Mouse (Mus musculus) WW6 (cell line): ENCODE measurements around the gene Cacng1.
A peak's percentile ranks its signal among the peaks of the same experiment; 100 is the strongest.

ENCODE experiments used
- DNase-seq: peaks from one replicate; pipeline ENCODE4 v3.0.0-alpha.2; 2013; ENCODE audit warnings: low read depth, low spot score

Gene Cacng1

GRCm38 (mm10) chr11:107707897-107708610 lies 8.3 kb downstream of the Cacng1 start:
- no peak for DNase-seq

- DNase-seq: no peak
These were observed 10.7 kb downstream of the Cacng1 start for GRCm38 (mm10) chr11:107705476-107706074.

- DNase-seq: no peak
These were observed 11.3 kb downstream of the Cacng1 start for GRCm38 (mm10) chr11:107705060-107705459.

GRCm38 (mm10) chr11:107703272-107704134 lies 12.8 kb downstream of the Cacng1 start:
- no peak for DNase-seq

- DNase-seq: no peak
These were observed 16.4 kb downstream of the Cacng1 start for GRCm38 (mm10) chr11:107699967-107700366.

- DNase-seq: no peak
These were observed 23.0 kb downstream of the Cacng1 start for GRCm38 (mm10) chr11:107693338-107693737.

- no peak for DNase-seq
These were observed 24.8 kb downstream of the Cacng1 start for GRCm38 (mm10) chr11:107691569-107691968.

- no peak for DNase-seq
These were observed 27.8 kb downstream of the Cacng1 start for GRCm38 (mm10) chr11:107688480-107688879.

- DNase-seq: peak; percentile 76
These were observed 30.0 kb downstream of the Cacng1 start for GRCm38 (mm10) chr11:107686290-107686689.

- no peak for DNase-seq
These were observed 32.5 kb downstream of the Cacng1 start for GRCm38 (mm10) chr11:107683544-107684465.

- no peak for DNase-seq
These were observed 33.5 kb downstream of the Cacng1 start for GRCm38 (mm10) chr11:107682694-107683355.

- DNase-seq: no peak
These were observed 39.9 kb downstream of the Cacng1 start for GRCm38 (mm10) chr11:107676207-107676940.

GRCm38 (mm10) chr11:107675246-107675645 lies 41.1 kb downstream of the Cacng1 start:
- DNase-seq: no peak

GRCm38 (mm10) chr11:107674601-107675000 lies 41.7 kb downstream of the Cacng1 start:
- no peak for DNase-seq

GRCm38 (mm10) chr11:107674006-107674405 lies 42.3 kb downstream of the Cacng1 start:
- no peak for DNase-seq

- no peak for DNase-seq
These were observed 47.3 kb downstream of the Cacng1 start for GRCm38 (mm10) chr11:107668977-107669376.

- DNase-seq: no peak
These were observed 48.1 kb downstream of the Cacng1 start for GRCm38 (mm10) chr11:107668223-107668622.

GRCm38 (mm10) chr11:107667542-107667941 lies 48.8 kb downstream of the Cacng1 start:
- no peak for DNase-seq

GRCm38 (mm10) chr11:107662666-107663065 lies 53.7 kb downstream of the Cacng1 start:
- DNase-seq: no peak

- DNase-seq: no peak
These were observed 55.9 kb downstream of the Cacng1 start for GRCm38 (mm10) chr11:107660452-107660851.
